Mouse (Mus musculus): Measurements from ENCODE around the gene Armc5. TPM values are rescaled to one million over a fixed set of nuclear protein-coding genes. Genes with fewer than 3 reads are reported as not detected.
A peak's percentile ranks its signal among the peaks of the same experiment; 100 is the strongest.

The Armc5 gene
- polyA plus RNA-seq, 1 experiment from 2014 or later, result 10.5 TPM

DNA sequence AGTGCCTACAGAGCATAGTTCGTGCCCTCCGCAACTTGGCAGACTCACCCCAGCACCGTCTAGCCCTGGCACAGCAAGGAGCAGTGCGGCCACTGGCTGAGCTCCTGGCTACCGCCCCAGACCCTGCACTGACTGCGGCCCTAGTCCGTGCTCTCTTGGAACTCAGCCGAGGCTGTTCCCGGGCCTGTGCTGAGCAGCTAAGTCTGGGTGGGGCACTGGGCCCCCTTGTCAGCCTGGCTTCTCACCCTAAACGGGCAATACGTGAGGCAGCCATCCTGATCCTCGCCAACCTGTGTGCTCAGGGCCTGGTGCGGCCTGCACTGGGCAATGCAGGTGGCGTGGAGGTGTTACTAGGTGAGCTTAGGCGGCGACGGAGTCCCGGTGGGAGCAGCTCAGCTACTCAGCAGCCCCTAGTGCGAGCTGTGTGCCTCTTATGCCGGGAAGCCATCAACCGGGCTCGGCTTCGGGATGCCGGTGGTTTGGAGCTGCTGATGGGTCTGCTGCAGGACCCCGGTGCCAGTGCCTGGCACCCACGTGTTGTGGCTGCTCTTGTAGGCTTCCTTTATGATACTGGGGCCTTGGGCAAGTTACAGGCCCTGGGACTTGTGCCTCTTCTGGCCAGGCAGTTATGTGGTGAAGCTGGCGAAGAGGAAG is 3.1 kb downstream of the Armc5 start:
- Histone ChIP-seq H3K9ac (ENCODE audit: low read length) (no peak overlapping the region), H3K4me1 (ENCODE audit: control insufficient read depth, insufficient read depth, low read length) (peaks cover 4% of the 10 kb centered on the region; the same call in 1 of the 2 replicates), H3K9me3 (ENCODE audit: control insufficient read depth, low read length) (no peaks in the 10 kb centered on the region), H3K27me3 (ENCODE audit: control insufficient read depth, insufficient read depth, low read length) (no peaks in the 10 kb centered on the region), H3K27ac (ENCODE audit: low read depth, low read length) (no peak overlapping the region), H3K36me3 (ENCODE audit: control insufficient read depth, insufficient read depth, low read length) (peaks cover 8% of the 10 kb centered on the region), H3K4me3 (ENCODE audit: low read depth, low read length) (no peak overlapping the region), H3K4me2 (ENCODE audit: low read depth) (no peak overlapping the region)
- 96% methylated on average over 27 of the region's 27 CpGs for WGBS
- no peak for DNase-seq (ENCODE audit: low spot score)
- no peak for ATAC-seq (ENCODE audit: insufficient read depth, low FRiP score, low TSS enrichment)

DNA sequence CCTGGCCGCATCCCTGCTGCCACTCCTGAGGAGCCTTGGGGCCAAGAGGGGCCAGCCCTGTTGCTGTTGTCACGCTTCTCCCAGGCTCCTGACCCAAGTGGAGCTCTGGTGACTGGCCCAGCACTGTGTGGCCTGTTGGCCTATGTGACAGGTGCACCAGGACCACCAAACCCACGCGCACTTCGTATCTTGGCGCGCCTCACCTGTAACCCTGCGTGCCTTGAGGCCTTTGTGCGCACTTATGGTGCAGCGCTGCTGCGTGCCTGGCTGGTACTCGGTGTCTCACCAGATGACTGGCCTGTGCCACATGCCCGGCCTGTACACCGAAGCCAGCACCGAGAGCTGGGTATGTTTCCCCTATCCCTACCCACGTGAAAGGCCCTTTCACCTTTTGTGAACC is 5.2 kb downstream of the Armc5 start:
- 96% methylated on average over 16 of the region's 16 CpGs for WGBS
- no peak overlapping the region for H3K4me2 ChIP-seq (ENCODE audit: low read depth)
- no peak overlapping the region for H3K9ac ChIP-seq (ENCODE audit: low read length)
- ATAC-seq (ENCODE audit: insufficient read depth, low FRiP score, low TSS enrichment) (no peak), DNase-seq (ENCODE audit: low spot score) (no peak)
- H3K27ac ChIP-seq (ENCODE audit: low read depth, low read length), result no peak overlapping the region
- no peaks in the 10 kb centered on the region for H3K27me3 ChIP-seq (ENCODE audit: control insufficient read depth, insufficient read depth, low read length)
- H3K9me3 ChIP-seq (ENCODE audit: control insufficient read depth, low read length), result no peaks in the 10 kb centered on the region
- 0 out of 2 replicates have a peak, but pooled peaks cover 3% of the 10 kb centered on the region for H3K4me1 ChIP-seq (ENCODE audit: control insufficient read depth, insufficient read depth, low read length)
- H3K4me3 ChIP-seq (ENCODE audit: low read depth, low read length), result no peak overlapping the region
- H3K36me3 ChIP-seq (ENCODE audit: control insufficient read depth, insufficient read depth, low read length), result peaks cover 8% of the 10 kb centered on the region

DNA sequence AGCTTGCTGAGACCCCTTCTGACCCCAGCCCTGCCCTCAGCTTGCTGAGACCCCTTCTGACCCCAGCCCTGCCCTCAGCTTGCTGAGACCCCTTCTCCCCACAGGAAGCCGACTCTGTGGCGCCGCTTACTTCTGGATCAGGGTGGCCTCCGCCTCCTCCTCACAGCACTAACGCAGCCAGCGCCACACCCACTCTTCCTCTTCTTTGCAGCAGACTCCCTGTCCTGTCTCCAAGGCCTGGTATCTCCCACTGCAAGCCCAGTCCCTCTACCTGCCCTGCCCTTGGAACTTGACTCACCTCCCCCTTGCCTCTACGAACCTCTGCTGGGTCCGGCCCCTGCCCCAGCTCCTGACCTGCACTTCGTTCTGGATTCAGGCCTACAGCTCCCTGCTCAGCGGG is 6.8 kb downstream of the Armc5 start:
- 0 out of 2 replicates have a peak overlapping the region, but pooled peaks have one; percentile 15 for H3K9ac ChIP-seq (ENCODE audit: low read length)
- H3K27ac ChIP-seq (ENCODE audit: low read depth, low read length), result no peak overlapping the region
- H3K9me3 ChIP-seq (ENCODE audit: control insufficient read depth, low read length), result no peaks in the 10 kb centered on the region
- DNase-seq (ENCODE audit: low spot score), result no peak
- H3K36me3 ChIP-seq (ENCODE audit: control insufficient read depth, insufficient read depth, low read length), result peaks cover 8% of the 10 kb centered on the region
- no peaks in the 10 kb centered on the region for H3K27me3 ChIP-seq (ENCODE audit: control insufficient read depth, insufficient read depth, low read length)
- WGBS, result 52% methylated on average over 10 of the region's 10 CpGs
- peaks cover 7% of the 10 kb centered on the region; the same call in 1 of the 2 replicates for H3K4me1 ChIP-seq (ENCODE audit: control insufficient read depth, insufficient read depth, low read length)
- H3K4me2 ChIP-seq (ENCODE audit: low read depth), result no peak overlapping the region
- H3K4me3 ChIP-seq (ENCODE audit: low read depth, low read length), result no peak overlapping the region
- ATAC-seq (ENCODE audit: insufficient read depth, low FRiP score, low TSS enrichment), result no peak

DNA sequence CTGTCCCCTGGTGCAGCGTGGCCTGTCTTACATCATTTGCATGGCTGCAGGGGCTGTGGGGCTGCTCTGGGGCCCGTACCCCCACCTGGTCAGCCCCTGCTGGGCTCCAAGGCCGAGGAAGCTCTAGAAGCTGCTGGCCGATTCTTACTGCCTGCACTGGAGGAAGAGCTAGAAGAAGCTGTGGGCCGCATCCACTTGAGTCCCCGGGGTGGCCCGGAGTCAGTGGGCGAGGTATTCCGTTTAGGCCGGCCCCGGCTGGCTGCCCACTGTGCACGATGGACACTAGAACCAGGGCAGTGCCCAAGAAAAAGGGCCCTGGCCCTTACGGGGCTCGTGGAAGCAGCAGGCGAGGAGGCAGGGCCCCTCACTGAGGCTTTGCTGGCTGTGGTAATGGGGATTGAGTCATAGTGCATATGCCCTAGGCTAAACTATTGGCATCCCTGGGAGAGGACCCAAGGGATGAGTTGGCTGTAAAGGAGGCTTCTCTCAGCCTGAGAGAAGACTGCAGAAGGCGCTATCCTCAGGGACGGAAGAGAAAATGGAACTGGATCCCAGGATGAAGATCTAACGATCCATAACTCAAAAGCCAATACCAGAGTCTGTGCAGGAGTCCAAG is 7.4 kb downstream of the Armc5 start:
- H3K4me2 ChIP-seq (ENCODE audit: low read depth), result no peak overlapping the region
- no peak overlapping the region for H3K27ac ChIP-seq (ENCODE audit: low read depth, low read length)
- DNase-seq (ENCODE audit: low spot score), result no peak
- H3K9ac ChIP-seq (ENCODE audit: low read length), result 0 out of 2 replicates have a peak overlapping the region, but pooled peaks have one; percentile 15
- H3K27me3 ChIP-seq (ENCODE audit: control insufficient read depth, insufficient read depth, low read length), result no peaks in the 10 kb centered on the region
- no peak overlapping the region for H3K4me3 ChIP-seq (ENCODE audit: low read depth, low read length)
- H3K9me3 ChIP-seq (ENCODE audit: control insufficient read depth, low read length), result no peaks in the 10 kb centered on the region
- WGBS, result 88% methylated on average over 18 of the region's 18 CpGs
- peaks cover 7% of the 10 kb centered on the region; the same call in 1 of the 2 replicates for H3K4me1 ChIP-seq (ENCODE audit: control insufficient read depth, insufficient read depth, low read length)
- peaks cover 8% of the 10 kb centered on the region for H3K36me3 ChIP-seq (ENCODE audit: control insufficient read depth, insufficient read depth, low read length)
- ATAC-seq (ENCODE audit: insufficient read depth, low FRiP score, low TSS enrichment), result no peak

DNA sequence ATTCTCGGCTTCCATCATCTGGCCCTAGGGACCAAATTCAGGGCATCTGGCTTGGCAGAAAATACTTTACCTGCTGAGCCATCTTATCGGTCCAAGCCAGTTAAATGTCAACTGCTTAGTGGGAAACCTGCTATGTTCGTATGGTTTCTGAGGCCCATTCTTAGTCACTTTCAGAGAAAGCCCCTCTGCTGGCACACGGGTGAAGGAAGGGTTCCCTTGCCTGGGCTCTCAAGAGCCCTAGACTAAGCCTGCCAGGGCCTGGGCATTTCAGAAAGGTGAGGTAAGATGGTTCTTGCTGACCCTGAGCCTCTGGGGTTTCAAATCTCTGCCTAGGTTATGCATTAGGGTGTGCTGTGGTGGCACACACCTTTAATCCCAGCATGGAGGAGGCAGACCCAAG is 8.4 kb downstream of the Armc5 start:
- no peaks in the 10 kb centered on the region for H3K27me3 ChIP-seq (ENCODE audit: control insufficient read depth, insufficient read depth, low read length)
- H3K9me3 ChIP-seq (ENCODE audit: control insufficient read depth, low read length), result no peaks in the 10 kb centered on the region
- WGBS, result 92% methylated on average over 4 of the region's 4 CpGs
- ATAC-seq (ENCODE audit: insufficient read depth, low FRiP score, low TSS enrichment), result no peak
- peaks cover 7% of the 10 kb centered on the region; the same call in 1 of the 2 replicates for H3K4me1 ChIP-seq (ENCODE audit: control insufficient read depth, insufficient read depth, low read length)
- no peak for DNase-seq (ENCODE audit: low spot score)
- no peak overlapping the region for H3K9ac ChIP-seq (ENCODE audit: low read length)
- H3K4me3 ChIP-seq (ENCODE audit: low read depth, low read length), result no peak overlapping the region
- no peak overlapping the region for H3K4me2 ChIP-seq (ENCODE audit: low read depth)
- H3K27ac ChIP-seq (ENCODE audit: low read depth, low read length), result no peak overlapping the region
- peaks cover 5% of the 10 kb centered on the region for H3K36me3 ChIP-seq (ENCODE audit: control insufficient read depth, insufficient read depth, low read length)

DNA sequence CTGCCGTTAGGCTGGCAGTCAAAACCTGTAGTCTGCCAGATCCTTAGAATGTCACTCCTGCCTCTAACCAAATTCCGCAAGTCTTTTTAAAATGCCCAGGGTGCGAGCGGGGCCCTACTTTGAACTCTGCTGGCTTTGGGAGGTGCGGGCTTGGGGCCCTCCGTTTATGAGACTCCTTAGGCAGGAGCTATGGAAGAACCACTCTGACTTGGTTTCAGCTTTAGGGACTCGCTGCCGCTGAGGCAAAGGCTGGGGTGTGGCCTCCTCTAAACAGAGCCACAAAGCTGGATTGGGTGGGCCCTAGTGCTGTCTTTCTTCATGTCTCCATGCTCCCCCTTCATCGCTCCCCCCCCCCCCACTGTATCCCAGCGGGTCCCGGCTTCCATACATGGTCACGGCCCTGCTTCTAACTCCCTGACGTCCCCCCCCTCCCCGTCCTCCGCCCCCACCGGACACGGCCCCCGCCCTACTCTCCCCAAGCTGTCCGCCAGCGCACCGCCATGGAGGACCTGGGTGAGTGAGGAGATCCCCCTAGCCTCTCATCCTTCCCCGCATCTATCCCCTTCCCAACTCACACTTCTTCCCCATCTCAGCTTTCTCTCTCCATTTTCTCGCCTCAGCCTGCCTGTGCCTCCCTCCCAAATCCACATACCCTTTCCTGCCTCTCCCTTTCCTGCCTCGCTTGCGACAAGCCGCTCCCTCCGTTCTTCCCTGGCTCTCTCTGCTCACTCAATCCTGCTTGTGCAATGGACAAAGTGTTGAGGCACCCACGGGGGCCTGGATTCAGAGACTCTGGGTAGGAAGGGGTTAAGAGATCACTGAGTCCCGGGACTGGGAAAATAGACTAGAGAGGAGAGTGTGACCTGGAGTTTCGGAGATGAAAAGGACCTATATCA is 9.6 kb downstream of the Armc5 start, which contains the start of gene Tgfb1i1:
TSS of gene Tgfb1i1 (plus strand) at position 317 of the 896 bp plus-strand sequence.
- ATAC-seq (ENCODE audit: insufficient read depth, low FRiP score, low TSS enrichment) (peak; percentile 48; the same call in 1 of the 2 replicates), DNase-seq (ENCODE audit: low spot score) (peak; percentile 58)
- H3K4me1 ChIP-seq (ENCODE audit: control insufficient read depth, insufficient read depth, low read length), result peaks cover 7% of the 10 kb centered on the region; the same call in 1 of the 2 replicates
- H3K4me2 ChIP-seq (ENCODE audit: low read depth), result peak within 1 kb of the TSS; percentile 83
- H3K27me3 ChIP-seq (ENCODE audit: control insufficient read depth, insufficient read depth, low read length), result no peaks in the 10 kb centered on the region
- peak within 1 kb of the TSS; percentile 44 for H3K4me3 ChIP-seq (ENCODE audit: low read depth, low read length)
- no peaks in the 10 kb centered on the region for H3K9me3 ChIP-seq (ENCODE audit: control insufficient read depth, low read length)
- peak within 1 kb of the TSS; percentile 34; the same call in 1 of the 2 replicates for H3K27ac ChIP-seq (ENCODE audit: low read depth, low read length)
- H3K36me3 ChIP-seq (ENCODE audit: control insufficient read depth, insufficient read depth, low read length), result peaks cover 2% of the 10 kb centered on the region; the same call in 1 of the 2 replicates
- H3K9ac ChIP-seq (ENCODE audit: low read length), result peak within 1 kb of the TSS; percentile 77
- 2% methylated on average over 24 of the region's 30 CpGs for WGBS

DNA sequence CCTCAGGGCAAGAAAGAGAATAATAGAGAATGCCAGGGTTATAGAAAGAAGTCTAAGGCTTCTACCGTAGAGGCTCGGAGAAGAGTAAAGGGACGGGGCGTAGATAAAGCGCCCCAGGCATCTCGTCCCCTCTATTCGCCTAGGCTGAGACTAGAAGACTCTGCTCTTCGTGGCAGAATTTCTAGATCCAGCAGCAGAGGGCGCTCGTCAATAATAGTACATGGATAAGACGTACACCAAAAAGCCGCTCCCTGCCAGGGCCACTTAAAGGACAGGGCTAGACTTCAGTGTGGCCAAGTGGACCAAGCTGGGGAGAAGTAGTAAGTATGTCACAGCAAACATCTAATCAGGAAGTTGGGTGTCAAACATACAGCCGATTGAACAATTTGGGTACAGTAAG is 10.3 kb downstream of the Armc5 start:
- WGBS, result 1% methylated on average over 13 of the region's 13 CpGs

More for the DNA sequence above, 10.3 kb downstream of the Armc5 start:
- 0 out of 2 replicates have a peak overlapping the region, but pooled peaks have one; percentile 34 for H3K27ac ChIP-seq (ENCODE audit: low read depth, low read length)
- no peaks in the 10 kb centered on the region for H3K27me3 ChIP-seq (ENCODE audit: control insufficient read depth, insufficient read depth, low read length)
- peaks cover 10% of the 10 kb centered on the region for H3K4me1 ChIP-seq (ENCODE audit: control insufficient read depth, insufficient read depth, low read length)
- DNase-seq (ENCODE audit: low spot score) (peak; percentile 90), ATAC-seq (ENCODE audit: insufficient read depth, low FRiP score, low TSS enrichment) (peak; percentile 63)
- H3K9ac ChIP-seq (ENCODE audit: low read length), result peak overlapping the region; percentile 77
- H3K4me3 ChIP-seq (ENCODE audit: low read depth, low read length), result peak overlapping the region; percentile 44
- H3K4me2 ChIP-seq (ENCODE audit: low read depth), result peak overlapping the region; percentile 83
- peaks cover 2% of the 10 kb centered on the region; the same call in 1 of the 2 replicates for H3K36me3 ChIP-seq (ENCODE audit: control insufficient read depth, insufficient read depth, low read length)
- H3K9me3 ChIP-seq (ENCODE audit: control insufficient read depth, low read length), result no peaks in the 10 kb centered on the region

Data from neural tube, embryonic 11.5 days (tissue).